Comparison of ENCODE assay signal across 13 mouse cellular contexts in genomic region chr4:125457152-125458093, GRCm38 (mm10). TPM values are rescaled to one million over a fixed set of nuclear protein-coding genes. Genes with fewer than 3 reads are reported as not detected.
DNase-seq lines count a peak whose midpoint lies in the region; ATAC-seq and TF ChIP-seq lines count a peak whose summit lies in the region.
"Had no signal": no experiment of that assay in that cellular context is flagged by ENCODE, and none has a peak within 500 bp of the region (broad histone marks: within the 10 kb centered on the region; RNA-seq: fewer than 3 reads in every experiment).

No protein-coding gene starts in this region.

- H3K4me1 ChIP-seq in forebrain, embryonic 13.5 days = peaks cover 24% of the 10 kb centered on the region
- H3K4me1 ChIP-seq in forebrain, embryonic 16.5 days (replicated peaks; ENCODE audit: control insufficient read depth, insufficient read depth, low read length) = peaks cover 12% of the 10 kb centered on the region
- peaks cover 20% of the 10 kb centered on the region for H3K4me1 ChIP-seq in E14TG2a.4 (replicated peaks; ENCODE audit: low read depth, low read length)
- H3K4me1 ChIP-seq: liver, embryonic 12.5 days had no signal

- H3K27ac ChIP-seq in forebrain, embryonic 13.5 days = no peak overlapping the region
- H3K27ac ChIP-seq in forebrain, embryonic 16.5 days (ENCODE audit: low read length) = no peak overlapping the region
- H3K27ac ChIP-seq: embryonic facial prominence, embryonic 13.5 days; liver, embryonic 12.5 days had no signal

- intact Hi-C loops in left cerebral cortex, postnatal 25 days (cut with DNase I) = no loop called here

- TF ChIP-seq POLR2A in brain, embryonic 14.5 days (IDR thresholded peaks at IDR 0.05; ENCODE audit: borderline replicate concordance, extremely low read depth, insufficient read depth, insufficient read length, poor library complexity, severe bottlenecking) = no peak

- H3K27me3 ChIP-seq in forebrain, embryonic 13.5 days = peaks cover 19% of the 10 kb centered on the region
- H3K27me3 ChIP-seq in forebrain, embryonic 16.5 days (replicated peaks; ENCODE audit: control insufficient read depth, insufficient read depth, low read length) = no peaks in the 10 kb centered on the region
- H3K27me3 ChIP-seq in E14TG2a.4 (ENCODE audit: insufficient read depth, low read length) = peaks cover 57% of the 10 kb centered on the region

- no peak for TF ChIP-seq CTCF in E14TG2a.4 (conservative IDR thresholded peaks at IDR 0.05; ENCODE audit: low read length)
- TF ChIP-seq CTCF in brain, embryonic 14.5 days (IDR thresholded peaks at IDR 0.05; ENCODE audit: borderline replicate concordance, extremely low read depth, insufficient read depth, insufficient read length) = no peak

- H3K9ac ChIP-seq in forebrain, embryonic 13.5 days = no peak overlapping the region
- no peak overlapping the region for H3K9ac ChIP-seq in forebrain, embryonic 16.5 days (replicated peaks; ENCODE audit: low read depth, low read length)
- H3K9ac ChIP-seq: embryonic facial prominence, embryonic 13.5 days; liver, embryonic 12.5 days had no signal

- DNase-seq in brain, embryonic 14.5 days (ENCODE audit: low read depth) = peak; percentile 62
- peak; percentile 45 to 75 for DNase-seq in kidney, postnatal 25 days
- no peak for DNase-seq in MN1 (ENCODE audit: low spot score)
- no peak for DNase-seq in testis, postnatal 10 days (ENCODE audit: low spot score)
- DNase-seq in left cerebral cortex, postnatal 25 days (ENCODE audit: low spot score in 2 of 2) = no peak
- DNase-seq: right cerebral cortex, adult 18-20 months; thymus, postnatal 4 days had no signal

- H3K9me3 ChIP-seq in forebrain, embryonic 13.5 days (replicated peaks) = no peaks in the 10 kb centered on the region
- H3K9me3 ChIP-seq in forebrain, embryonic 16.5 days (ENCODE audit: control insufficient read depth, low read length) = no peaks in the 10 kb centered on the region
- no peaks in the 10 kb centered on the region for H3K9me3 ChIP-seq in E14TG2a.4 (ENCODE audit: low read length)
- H3K9me3 ChIP-seq: embryonic facial prominence, embryonic 13.5 days; liver, embryonic 12.5 days had no signal

- no peak overlapping the region for H3K4me3 ChIP-seq in forebrain, embryonic 13.5 days
- no peak overlapping the region for H3K4me3 ChIP-seq in forebrain, embryonic 16.5 days (replicated peaks; ENCODE audit: low read length)
- peak overlapping the region; percentile 67 for H3K4me3 ChIP-seq in E14TG2a.4 (replicated peaks; ENCODE audit: low read length)
- H3K4me3 ChIP-seq: embryonic facial prominence, embryonic 13.5 days; liver, embryonic 12.5 days had no signal

- ATAC-seq in forebrain, embryonic 13.5 days = peak; percentile 41
- ATAC-seq in forebrain, embryonic 16.5 days = no peak
- ATAC-seq: liver, embryonic 12.5 days had no signal

- 16% methylated on average over 11 of the region's 11 CpGs for WGBS in forebrain, embryonic 13.5 days
- 21% methylated on average over 11 of the region's 11 CpGs for WGBS in forebrain, embryonic 16.5 days

- peak overlapping the region; percentile 12; the same call in 1 of the 2 replicates for H3K4me2 ChIP-seq in forebrain, embryonic 13.5 days
- no peak overlapping the region for H3K4me2 ChIP-seq in forebrain, embryonic 16.5 days (ENCODE audit: low read length)
- H3K4me2 ChIP-seq: embryonic facial prominence, embryonic 13.5 days; heart, embryonic 11.5 days; liver, embryonic 12.5 days had no signal

- no peaks in the 10 kb centered on the region for H3K36me3 ChIP-seq in forebrain, embryonic 13.5 days (ENCODE audit: poor library complexity, severe bottlenecking)
- no peaks in the 10 kb centered on the region for H3K36me3 ChIP-seq in forebrain, embryonic 16.5 days (ENCODE audit: control insufficient read depth, insufficient read depth)
- H3K36me3 ChIP-seq in E14TG2a.4 (ENCODE audit: insufficient read depth, low read length) = no peaks in the 10 kb centered on the region
- H3K36me3 ChIP-seq: embryonic facial prominence, embryonic 13.5 days; liver, embryonic 12.5 days had no signal

RNA-seq across cellular contexts. Expression of gene Grik3, which starts 33.1 kb away (rescaled TPM):
- 4.7 and 4.9 TPM in 2 replicates for polyA plus RNA-seq in forebrain, embryonic 13.5 days (2015; fragmentation: Nextera tagmentation; extraction: Ambion mirVana)
- polyA plus RNA-seq in forebrain, embryonic 16.5 days (2015; fragmentation: Nextera tagmentation; extraction: Ambion mirVana) = 7.5 and 8.0 TPM in 2 replicates
- polyA plus RNA-seq in brain, embryonic 14.5 days (2012; rRNA removed) = 28.2 and 37.1 TPM in 2 replicates
- 10 to 100 TPM; 43.1 to 43.4 TPM for total RNA-seq in left cerebral cortex, postnatal 25 days (2021)
- polyA plus RNA-seq: liver, embryonic 12.5 days had no signal

Comparison
In these comparisons a context has a peak if more than half of its experiments do, and no peak if none do; other contexts are left out.
1. DNase-seq: peak in brain, embryonic 14.5 days (single experiment) and kidney, postnatal 25 days (2 of 2); none in MN1 (single experiment), testis, postnatal 10 days (single experiment) and left cerebral cortex, postnatal 25 days (0 of 2).